Mouse (Mus musculus): ENCODE data around the gene Anapc7.

DNA sequence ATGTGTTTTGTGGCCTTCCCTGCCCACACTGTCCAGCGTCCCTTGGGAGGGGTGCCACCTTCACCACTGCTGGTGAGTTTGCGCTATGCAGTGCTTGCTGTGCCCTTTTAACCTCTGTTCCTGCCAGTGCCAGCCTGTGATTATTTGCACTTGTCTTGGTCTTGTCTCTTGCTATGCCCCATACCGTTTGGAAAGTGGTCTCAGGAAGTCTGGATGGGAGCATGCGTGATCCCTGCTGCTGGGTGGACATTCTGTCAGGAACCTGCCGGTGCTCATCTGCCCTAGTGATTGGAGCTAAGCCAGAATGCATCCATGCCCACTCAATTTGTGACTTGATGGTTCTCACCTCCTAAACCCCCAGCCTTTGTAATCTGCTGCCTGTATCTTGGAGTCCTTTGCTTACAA, 29.4 kb downstream of the Anapc7 start:
- TF ChIP-seq CTCF (IDR thresholded peaks at IDR 0.05) = no peak
- no peak for TF ChIP-seq EP300 (IDR thresholded peaks at IDR 0.05)
